Mouse (Mus musculus) CH12F3 (cell line): ENCODE measurements around the gene Fgfr2.

Experiments used
- in situ Hi-C: fragments of 300-500 bp; cut with MboI; formaldehyde crosslinking; loops from 2 replicates; pipeline ENCODE4 v1.14.3; 2020; ENCODE audit warnings: low sequenced_read_pairs

Fgfr2 gene

GRCm38 (mm10) chr7:132892806-132893205 is 230.3 kb downstream of the Fgfr2 start:
- in situ Hi-C loops, result no loop called here

GRCm38 (mm10) chr7:132892311-132892661 is 230.9 kb downstream of the Fgfr2 start:
- in situ Hi-C loops, result no loop called here

- in situ Hi-C loops, result no loop called here
Observed at GRCm38 (mm10) chr7:132891561-132892310, 231.4 kb downstream of the Fgfr2 start.

GRCm38 (mm10) chr7:132890201-132890600 is 232.9 kb downstream of the Fgfr2 start:
- in situ Hi-C loops, result no loop called here

GRCm38 (mm10) chr7:132889691-132890090 is 233.5 kb downstream of the Fgfr2 start:
- in situ Hi-C loops, result loop anchor here (10.0 kb wide), 1 partner anchor 235 kb away; no protein-coding TSS in a partner anchor

- in situ Hi-C loops, result loop anchor here (10.0 kb wide), 1 partner anchor 234 kb away; no protein-coding TSS in a partner anchor
Observed at GRCm38 (mm10) chr7:132888518-132889249, 234.5 kb downstream of the Fgfr2 start.

GRCm38 (mm10) chr7:132888052-132888451 is 235.1 kb downstream of the Fgfr2 start:
- in situ Hi-C loops, result loop anchor here (10.0 kb wide), 1 partner anchor 233 kb away; no protein-coding TSS in a partner anchor

GRCm38 (mm10) chr7:132887019-132887804 is 235.9 kb downstream of the Fgfr2 start:
- in situ Hi-C loops, result loop anchor here (10.0 kb wide), 1 partner anchor 232 kb away; no protein-coding TSS in a partner anchor

GRCm38 (mm10) chr7:132884031-132884430 is 239.1 kb downstream of the Fgfr2 start:
- in situ Hi-C loops, result loop anchor here (10.0 kb wide), 1 partner anchor 229 kb away; no protein-coding TSS in a partner anchor

- in situ Hi-C loops, result loop anchor here (10.0 kb wide), 1 partner anchor 228 kb away; no protein-coding TSS in a partner anchor
Observed at GRCm38 (mm10) chr7:132882343-132882742, 240.8 kb downstream of the Fgfr2 start.

GRCm38 (mm10) chr7:132880276-132880675 is 242.9 kb downstream of the Fgfr2 start:
- in situ Hi-C loops, result loop anchor here (10.0 kb wide), 1 partner anchor 225 kb away; no protein-coding TSS in a partner anchor

GRCm38 (mm10) chr7:132875391-132876086 is 247.6 kb downstream of the Fgfr2 start:
- in situ Hi-C loops, result no loop called here

- in situ Hi-C loops, result no loop called here
Observed at GRCm38 (mm10) chr7:132873043-132873442, 250.1 kb downstream of the Fgfr2 start.

GRCm38 (mm10) chr7:132866316-132866715 is 256.8 kb downstream of the Fgfr2 start:
- in situ Hi-C loops, result no loop called here

- in situ Hi-C loops, result no loop called here
Observed at GRCm38 (mm10) chr7:132859042-132859958, 263.9 kb downstream of the Fgfr2 start, which contains the start of gene Abraxas2. Gene Abraxas2 (plus strand): TSS chr7:132859225.

- in situ Hi-C loops, result no loop called here
Observed at GRCm38 (mm10) chr7:132858043-132858608, 265.0 kb downstream of the Fgfr2 start.

- in situ Hi-C loops, result no loop called here
Observed at GRCm38 (mm10) chr7:132856083-132856482, 267.1 kb downstream of the Fgfr2 start.

- in situ Hi-C loops, result no loop called here
Observed at GRCm38 (mm10) chr7:132853946-132854345, 269.2 kb downstream of the Fgfr2 start.

- in situ Hi-C loops, result no loop called here
Observed at GRCm38 (mm10) chr7:132853361-132853760, 269.8 kb downstream of the Fgfr2 start.
